Mouse (Mus musculus): ENCODE results near the gene Naa38.

Naa38 gene

DNA sequence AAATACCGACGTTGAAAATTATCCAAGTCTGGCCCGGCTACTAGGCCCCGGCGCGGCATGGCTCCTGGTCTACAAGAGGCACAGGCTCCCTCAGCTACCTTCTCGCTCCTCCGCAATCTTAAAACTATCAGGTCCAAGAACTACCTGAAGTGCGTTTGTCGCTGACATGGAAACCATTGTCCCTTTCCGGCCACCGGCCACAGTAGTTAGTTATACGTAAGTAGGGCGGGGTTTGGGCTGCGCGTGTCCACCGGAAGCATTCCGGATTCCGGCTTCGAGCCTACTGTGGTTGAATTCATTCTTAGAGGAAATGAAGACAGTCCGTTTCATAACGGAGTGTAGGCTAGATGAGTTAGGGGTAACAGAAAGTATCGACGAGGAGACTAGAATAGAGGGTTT, at the start of gene Naa38, which contains the start of gene Cyb5d1:
Gene Naa38, plus strand, starts transcription at position 253 of the 399 bp plus-strand sequence.
Gene Cyb5d1, minus strand, starts transcription at position 397 of the 399 bp plus-strand sequence.
- DNase-seq, result peak; percentile 94

GRCm38 (mm10) chr11:69346441-69346840, 48.8 kb upstream of the Naa38 start:
- DNase-seq, result no peak

GRCm38 (mm10) chr11:69356544-69356943, 38.7 kb upstream of the Naa38 start:
- DNase-seq, result no peak

GRCm38 (mm10) chr11:69357690-69358089, 37.6 kb upstream of the Naa38 start:
- no peak for DNase-seq

DNA sequence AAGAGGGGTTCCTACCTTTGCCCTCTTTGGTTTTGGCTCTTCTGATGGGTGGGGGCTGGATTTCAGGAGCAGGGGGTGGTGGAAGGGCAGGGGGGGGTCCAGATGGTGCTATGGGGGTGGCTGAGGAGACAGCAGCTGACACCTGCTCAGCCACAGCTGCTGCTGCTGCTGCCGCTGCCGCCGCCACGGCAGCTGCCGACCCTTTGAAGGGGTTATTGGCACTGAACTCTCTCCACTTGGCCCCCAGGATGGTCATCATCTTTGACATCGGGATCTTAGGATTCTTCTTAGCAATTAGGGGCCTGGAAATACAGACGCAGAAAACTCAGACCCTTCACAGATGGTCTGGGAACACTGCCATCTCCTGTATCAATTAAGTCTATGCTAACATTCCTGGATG, 33.3 kb upstream of the Naa38 start:
- DNase-seq, result no peak

DNA sequence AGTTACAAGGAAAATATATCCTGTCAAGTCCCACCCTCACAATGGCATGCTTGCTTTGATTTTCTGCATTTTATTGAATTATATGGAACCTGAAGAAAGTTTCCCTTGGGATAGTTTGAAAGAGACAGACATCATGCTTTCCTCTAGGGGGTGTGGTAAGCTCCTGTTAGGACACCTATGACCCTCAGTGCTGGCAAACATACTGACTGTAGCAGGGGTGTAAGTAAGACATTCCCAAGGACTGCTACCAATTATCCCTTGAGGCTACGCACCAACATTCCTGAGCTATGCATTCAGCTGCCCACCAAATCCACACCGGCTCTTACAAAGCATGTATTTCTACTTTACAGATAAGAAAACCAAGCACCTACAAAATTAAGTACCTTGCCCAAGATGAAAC, 32.8 kb upstream of the Naa38 start:
- no peak for DNase-seq

DNA sequence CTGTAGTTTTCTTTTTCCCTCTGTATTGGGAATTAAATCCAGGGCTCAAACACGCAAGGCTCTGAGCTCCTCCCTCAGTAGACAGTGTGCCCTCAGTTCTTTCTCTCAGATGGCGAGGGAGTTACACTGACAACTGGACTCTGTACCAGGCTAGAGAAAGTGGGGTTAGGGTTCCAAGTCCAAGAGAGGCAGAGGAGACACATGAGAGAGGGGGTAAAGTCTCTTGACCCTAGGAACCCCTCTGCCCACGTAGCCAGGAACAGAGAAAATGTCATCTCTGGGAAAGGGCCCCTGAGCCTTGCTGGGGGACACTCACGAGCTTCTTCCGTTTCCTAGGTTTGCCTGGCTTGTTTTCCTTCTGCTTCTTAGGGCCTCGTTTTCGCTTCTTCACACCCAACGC, 30.9 kb upstream of the Naa38 start:
- no peak for DNase-seq

GRCm38 (mm10) chr11:69364910-69365309, 30.4 kb upstream of the Naa38 start:
- peak; percentile 91 for DNase-seq

- no peak for DNase-seq
Measured at GRCm38 (mm10) chr11:69365722-69366121, 29.6 kb upstream of the Naa38 start.

GRCm38 (mm10) chr11:69366157-69366854, 29.0 kb upstream of the Naa38 start:
- peak; percentile 97 for DNase-seq

GRCm38 (mm10) chr11:69366855-69367615, 28.3 kb upstream of the Naa38 start:
- no peak for DNase-seq

GRCm38 (mm10) chr11:69367616-69368355, 27.5 kb upstream of the Naa38 start:
- DNase-seq, result no peak

- no peak for DNase-seq
Measured at GRCm38 (mm10) chr11:69368356-69369214, 26.7 kb upstream of the Naa38 start.

DNA sequence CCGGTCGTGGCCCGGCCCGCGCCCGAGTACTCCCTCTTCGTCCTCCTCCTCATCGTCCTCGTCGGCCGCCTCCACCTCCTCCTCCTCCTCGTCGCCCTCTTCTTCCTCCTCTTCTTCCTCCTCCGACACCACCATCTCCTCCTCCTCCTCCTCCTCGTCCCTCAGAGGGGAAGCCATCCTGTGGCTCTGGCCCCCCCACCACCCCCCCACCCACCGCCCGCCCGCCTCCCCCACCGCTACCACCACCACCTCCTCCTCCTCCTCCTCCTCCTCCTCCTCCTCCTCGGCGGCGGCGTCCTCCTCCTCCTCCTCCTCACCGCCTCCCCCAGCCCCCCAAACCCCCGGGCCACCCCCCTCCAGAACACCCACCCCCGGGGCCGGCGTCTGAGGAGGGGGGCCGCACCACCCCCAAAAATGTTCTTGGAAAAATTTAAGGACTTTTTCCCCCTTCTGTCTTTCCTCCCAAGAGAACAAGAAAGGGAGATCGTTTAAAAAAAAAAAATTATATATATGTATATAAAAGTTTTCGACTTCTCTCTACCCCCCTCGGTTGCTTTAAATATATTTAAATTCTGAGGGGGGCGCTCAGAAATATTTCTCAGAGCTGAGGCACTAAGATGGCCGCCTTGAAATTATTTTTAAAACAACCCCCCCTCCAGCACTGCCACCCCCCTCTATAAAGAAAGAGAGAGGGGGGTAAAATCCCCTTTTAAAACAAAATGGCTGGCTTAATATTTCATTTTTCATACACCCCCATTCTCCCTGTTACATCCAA, 25.9 kb upstream of the Naa38 start, which contains the start of gene Chd3:
Gene Chd3, minus strand, starts transcription at position 192 of the 775 bp plus-strand sequence.
- DNase-seq, result no peak

DNA sequence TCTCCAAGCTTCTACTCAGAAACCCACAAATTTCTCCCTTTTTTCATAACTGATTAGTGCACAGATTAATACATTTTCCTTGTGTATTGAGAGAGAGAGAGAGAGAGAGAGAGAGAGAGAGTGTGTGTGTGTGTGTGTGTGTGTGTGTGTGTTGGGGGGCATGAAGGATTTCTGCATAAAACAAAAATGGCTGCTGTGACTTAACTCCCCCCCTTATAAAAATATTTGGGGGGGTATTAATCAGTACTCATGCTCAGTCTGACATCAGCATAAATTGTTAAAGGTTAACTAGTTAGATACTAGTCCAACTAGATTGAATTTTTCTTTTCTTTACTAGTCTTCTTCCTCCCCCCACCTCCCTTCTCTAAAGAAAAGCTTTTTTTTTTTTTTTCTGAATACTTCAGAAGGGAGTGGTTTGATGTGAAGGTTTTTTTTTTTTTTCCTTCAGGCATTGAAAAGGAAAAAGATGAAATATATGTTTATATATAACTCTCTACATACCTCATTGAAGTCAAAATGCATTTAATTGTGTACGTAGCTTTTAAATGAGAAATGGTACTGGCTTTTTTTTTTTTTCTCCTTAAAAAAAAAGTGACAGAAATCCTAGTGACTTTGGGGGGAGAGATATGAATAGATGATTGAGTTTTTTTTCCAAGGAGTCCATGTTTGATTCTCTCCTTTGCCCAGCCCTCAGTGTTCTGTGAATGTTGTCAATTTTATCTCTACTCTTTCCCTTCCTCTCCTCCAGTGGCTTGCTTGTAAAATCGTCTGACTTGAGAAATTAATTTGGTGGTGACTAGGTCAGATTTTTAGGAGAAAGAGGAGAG, 25.1 kb upstream of the Naa38 start:
- DNase-seq, result no peak

DNA sequence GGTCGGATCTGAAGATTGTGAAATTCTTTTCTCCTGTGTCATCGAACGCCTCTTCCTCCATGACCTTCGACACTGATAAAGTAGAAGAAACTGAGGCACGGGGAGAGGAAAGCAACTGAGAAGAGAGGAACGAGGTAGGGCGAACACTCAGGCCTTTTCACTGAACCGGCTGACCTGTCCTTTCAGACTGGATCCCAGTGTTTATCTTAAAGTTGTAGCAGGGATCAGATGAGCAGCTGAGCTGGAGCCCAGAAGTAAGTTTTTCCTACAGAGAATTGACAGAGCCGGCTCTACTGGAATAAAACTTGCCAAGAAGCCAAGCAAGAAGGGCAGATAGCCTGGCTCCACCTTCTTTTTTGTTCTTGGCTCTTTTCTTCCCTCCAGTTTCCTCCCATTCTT, 24.5 kb upstream of the Naa38 start:
- DNase-seq, result no peak

- no peak for DNase-seq
Measured at GRCm38 (mm10) chr11:69371601-69372000, 23.7 kb upstream of the Naa38 start.

- DNase-seq, result peak; percentile 72
Measured at GRCm38 (mm10) chr11:69372056-69372779, 23.1 kb upstream of the Naa38 start.

GRCm38 (mm10) chr11:69372780-69373170, 22.5 kb upstream of the Naa38 start:
- no peak for DNase-seq
